ENCODE assay signal across 16 mouse cellular contexts in genomic region chr8:46751151-46751550, GRCm38 (mm10). TPM values are rescaled to one million over a fixed set of nuclear protein-coding genes. Genes with fewer than 3 reads are reported as not detected.
DNase-seq lines count a peak whose midpoint lies in the region; ATAC-seq lines count a peak whose summit lies in the region.
"Had no signal": no experiment of that assay in that cellular context is flagged by ENCODE, and none has a peak within 500 bp of the region (broad histone marks: within the 10 kb centered on the region; RNA-seq: fewer than 3 reads in every experiment).

No protein-coding gene starts in this region.

- DNase-seq in embryonic facial prominence, embryonic 11.5 days (ENCODE audit: low spot score): no peak
- no peak for DNase-seq in embryonic facial prominence, embryonic 10.5 days (ENCODE audit: low spot score)
- no peak for DNase-seq in kidney, adult 9 months
- no peak for DNase-seq in lung, postnatal 4 days
- no peak for DNase-seq in left cerebral cortex, postnatal 36 days (ENCODE audit: low spot score in 2 of 2)
- DNase-seq: adrenal gland, adult 8-10 months; cerebellum, adult 8-10 months; right cerebral cortex, adult 18-20 months; spleen, adult 18-20 months; thymus, postnatal 36 days had no signal

- H3K27ac ChIP-seq in embryonic facial prominence, embryonic 11.5 days (replicated peaks; ENCODE audit: low read depth, low read length): 0 out of 2 replicates have a peak overlapping the region, but pooled peaks have one; percentile 1
- H3K27ac ChIP-seq in embryonic facial prominence, embryonic 10.5 days (replicated peaks): no peak overlapping the region
- no peak overlapping the region for H3K27ac ChIP-seq in kidney, embryonic 14.5 days (ENCODE audit: low read depth, low read length)
- peak overlapping the region; percentile 80 for H3K27ac ChIP-seq in lung, embryonic 16.5 days (ENCODE audit: low read length)
- H3K27ac ChIP-seq in neural tube, embryonic 14.5 days (ENCODE audit: low read depth, low read length): peak overlapping the region; percentile 57; the same call in 1 of the 2 replicates
- H3K27ac ChIP-seq: forebrain, embryonic 15.5 days; midbrain, embryonic 10.5 days had no signal

- no peak for ATAC-seq in embryonic facial prominence, embryonic 11.5 days (replicated peaks; ENCODE audit: insufficient number of reproducible peaks, low FRiP score, low TSS enrichment, low read depth)
- ATAC-seq in kidney, embryonic 14.5 days (ENCODE audit: low FRiP score, low TSS enrichment): peak; percentile 68; the same call in 1 of the 2 replicates
- ATAC-seq in lung, embryonic 16.5 days (ENCODE audit: low read depth): no peak
- ATAC-seq in neural tube, embryonic 14.5 days (ENCODE audit: low read depth): peak; percentile 35; the same call in 1 of the 2 replicates
- ATAC-seq: forebrain, embryonic 15.5 days had no signal

- no peak overlapping the region for H3K4me2 ChIP-seq in embryonic facial prominence, embryonic 11.5 days (ENCODE audit: low read depth, low read length)
- H3K4me2 ChIP-seq in kidney, embryonic 14.5 days (replicated peaks; ENCODE audit: low read depth, low read length): no peak overlapping the region
- no peak overlapping the region for H3K4me2 ChIP-seq in lung, embryonic 16.5 days (ENCODE audit: low read depth, low read length)
- no peak overlapping the region for H3K4me2 ChIP-seq in neural tube, embryonic 14.5 days (ENCODE audit: low read depth, low read length)
- H3K4me2 ChIP-seq: forebrain, embryonic 15.5 days had no signal

- H3K27me3 ChIP-seq in embryonic facial prominence, embryonic 11.5 days (ENCODE audit: control insufficient read depth, insufficient read depth, low read length): no peaks in the 10 kb centered on the region
- H3K27me3 ChIP-seq in embryonic facial prominence, embryonic 10.5 days (replicated peaks; ENCODE audit: low read depth, poor library complexity, severe bottlenecking): no peaks in the 10 kb centered on the region
- H3K27me3 ChIP-seq in kidney, embryonic 14.5 days (ENCODE audit: control insufficient read depth, insufficient read depth, low read length): no peaks in the 10 kb centered on the region
- no peaks in the 10 kb centered on the region for H3K27me3 ChIP-seq in lung, embryonic 16.5 days (ENCODE audit: control insufficient read depth, insufficient read depth, low read depth, low read length)
- H3K27me3 ChIP-seq in neural tube, embryonic 14.5 days (ENCODE audit: control insufficient read depth, insufficient read depth, low read length): no peaks in the 10 kb centered on the region
- H3K27me3 ChIP-seq: forebrain, embryonic 15.5 days had no signal

- H3K9me3 ChIP-seq in embryonic facial prominence, embryonic 11.5 days (replicated peaks; ENCODE audit: control insufficient read depth, low read length): no peaks in the 10 kb centered on the region
- no peaks in the 10 kb centered on the region for H3K9me3 ChIP-seq in embryonic facial prominence, embryonic 10.5 days
- H3K9me3 ChIP-seq in kidney, embryonic 14.5 days (ENCODE audit: control insufficient read depth, low read length): no peaks in the 10 kb centered on the region
- H3K9me3 ChIP-seq in lung, embryonic 16.5 days (ENCODE audit: control insufficient read depth, low read length): no peaks in the 10 kb centered on the region
- no peaks in the 10 kb centered on the region for H3K9me3 ChIP-seq in neural tube, embryonic 14.5 days (ENCODE audit: control insufficient read depth, low read length)
- H3K9me3 ChIP-seq: forebrain, embryonic 15.5 days; midbrain, embryonic 10.5 days had no signal

- 65% methylated on average over 4 of the region's 4 CpGs for WGBS in embryonic facial prominence, embryonic 11.5 days
- 65% methylated on average over 4 of the region's 4 CpGs for WGBS in embryonic facial prominence, embryonic 10.5 days
- WGBS in kidney, embryonic 14.5 days: 20% methylated on average over 4 of the region's 4 CpGs
- 49% methylated on average over 4 of the region's 4 CpGs for WGBS in lung, embryonic 16.5 days
- 17% methylated on average over 4 of the region's 4 CpGs for WGBS in neural tube, embryonic 14.5 days

- intact Hi-C loops in left cerebral cortex, postnatal 36 days (cut with DNase I): no loop called here

- H3K4me3 ChIP-seq in embryonic facial prominence, embryonic 11.5 days (ENCODE audit: low read depth, low read length): no peak overlapping the region
- no peak overlapping the region for H3K4me3 ChIP-seq in embryonic facial prominence, embryonic 10.5 days
- H3K4me3 ChIP-seq in kidney, embryonic 14.5 days (ENCODE audit: low read length): no peak overlapping the region
- no peak overlapping the region for H3K4me3 ChIP-seq in lung, embryonic 16.5 days (ENCODE audit: low read length)
- no peak overlapping the region for H3K4me3 ChIP-seq in neural tube, embryonic 14.5 days (ENCODE audit: low read depth, low read length)
- H3K4me3 ChIP-seq: erythroblast, embryonic 14.5 days; forebrain, embryonic 15.5 days; midbrain, embryonic 10.5 days had no signal

- H3K36me3 ChIP-seq in embryonic facial prominence, embryonic 11.5 days (replicated peaks; ENCODE audit: control insufficient read depth, insufficient read depth, low read depth, low read length): no peaks in the 10 kb centered on the region
- H3K36me3 ChIP-seq in embryonic facial prominence, embryonic 10.5 days (replicated peaks): no peaks in the 10 kb centered on the region
- H3K36me3 ChIP-seq in kidney, embryonic 14.5 days (ENCODE audit: control insufficient read depth, insufficient read depth, low read length): no peaks in the 10 kb centered on the region
- no peaks in the 10 kb centered on the region for H3K36me3 ChIP-seq in lung, embryonic 16.5 days (ENCODE audit: control insufficient read depth, insufficient read depth, low read length)
- no peaks in the 10 kb centered on the region for H3K36me3 ChIP-seq in neural tube, embryonic 14.5 days (ENCODE audit: control insufficient read depth, insufficient read depth, low read length)
- H3K36me3 ChIP-seq: forebrain, embryonic 15.5 days; midbrain, embryonic 10.5 days had no signal

- H3K9ac ChIP-seq in embryonic facial prominence, embryonic 11.5 days (replicated peaks; ENCODE audit: low read length): no peak overlapping the region
- H3K9ac ChIP-seq in kidney, embryonic 14.5 days (ENCODE audit: low read depth, low read length): no peak overlapping the region
- no peak overlapping the region for H3K9ac ChIP-seq in lung, embryonic 16.5 days (ENCODE audit: low read length)
- no peak overlapping the region for H3K9ac ChIP-seq in neural tube, embryonic 14.5 days (replicated peaks; ENCODE audit: low read depth, low read length)
- H3K9ac ChIP-seq: forebrain, embryonic 15.5 days had no signal

- H3K4me1 ChIP-seq in embryonic facial prominence, embryonic 11.5 days (ENCODE audit: control insufficient read depth, insufficient read depth, low read length): no peaks in the 10 kb centered on the region; the same call in 1 of the 2 replicates
- H3K4me1 ChIP-seq in embryonic facial prominence, embryonic 10.5 days: peaks cover 45% of the 10 kb centered on the region
- peaks cover 22% of the 10 kb centered on the region for H3K4me1 ChIP-seq in kidney, embryonic 14.5 days (ENCODE audit: control insufficient read depth, insufficient read depth, low read length)
- peaks cover 37% of the 10 kb centered on the region for H3K4me1 ChIP-seq in lung, embryonic 16.5 days (replicated peaks; ENCODE audit: control insufficient read depth, insufficient read depth, low read length)
- peaks cover 17% of the 10 kb centered on the region; the same call in 1 of the 2 replicates for H3K4me1 ChIP-seq in neural tube, embryonic 14.5 days (ENCODE audit: control insufficient read depth, insufficient read depth, low read length)
- H3K4me1 ChIP-seq: forebrain, embryonic 15.5 days had no signal

RNA-seq across cellular contexts. Expression of gene Irf2, which starts 11.6 kb away (rescaled TPM):
- 12.3 and 13.7 TPM in 2 replicates for polyA plus RNA-seq in embryonic facial prominence, embryonic 11.5 days (2014; fragmentation: Nextera tagmentation; extraction: Ambion mirVana)
- 9.7 TPM in 2 replicates for polyA plus RNA-seq in embryonic facial prominence, embryonic 10.5 days (2016; fragmentation: Nextera tagmentation; extraction: Ambion mirVana)
- 13.9 and 14.2 TPM in 2 replicates for polyA plus RNA-seq in kidney, embryonic 14.5 days (2014; fragmentation: Nextera tagmentation; extraction: Ambion mirVana)
- polyA plus RNA-seq in lung, embryonic 16.5 days (2015; fragmentation: Nextera tagmentation; extraction: Ambion mirVana): 38.3 and 39.4 TPM in 2 replicates
- polyA plus RNA-seq in neural tube, embryonic 14.5 days (2014; fragmentation: Nextera tagmentation; extraction: Ambion mirVana): 8.9 and 10.6 TPM in 2 replicates
- 10 to 100 TPM; 53.0 to 56.0 TPM for total RNA-seq in left cerebral cortex, postnatal 36 days (2021)

Comparison
In these comparisons a context has a peak if more than half of its experiments do, and no peak if none do; other contexts are left out.
1. H3K27ac ChIP-seq: peak in embryonic facial prominence, embryonic 11.5 days (single experiment), lung, embryonic 16.5 days (single experiment) and neural tube, embryonic 14.5 days (single experiment); none in embryonic facial prominence, embryonic 10.5 days (single experiment) and kidney, embryonic 14.5 days (single experiment).
2. ATAC-seq: peak in kidney, embryonic 14.5 days (single experiment) and neural tube, embryonic 14.5 days (single experiment); none in embryonic facial prominence, embryonic 11.5 days (single experiment) and lung, embryonic 16.5 days (single experiment).